Mouse (Mus musculus): ENCODE data around the gene Gpr137c.

DNA sequence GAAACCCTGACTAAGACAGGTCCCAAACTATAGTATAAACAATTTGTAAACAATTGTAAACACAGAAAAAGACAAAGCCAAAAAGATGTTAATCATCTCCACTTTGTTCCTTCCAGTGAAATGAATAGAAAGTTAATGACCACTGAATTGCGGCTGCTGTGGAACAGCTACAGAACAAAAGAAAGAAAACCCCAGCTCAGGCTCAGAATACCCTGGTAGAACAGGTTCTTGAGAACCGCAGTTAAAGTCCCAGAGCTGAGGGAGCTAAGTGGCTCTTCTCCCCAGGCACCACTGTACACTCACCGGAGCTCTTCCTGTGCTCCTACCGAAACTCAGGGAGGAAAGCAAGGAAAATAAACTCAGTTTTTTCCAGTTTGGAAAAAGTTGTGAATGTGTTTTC lies 8.8 kb upstream of the Gpr137c start:
- TF ChIP-seq CHD1 (IDR thresholded peaks at IDR 0.05; ENCODE audit: low read depth, low read length) (no peak), CHD2 (IDR thresholded peaks at IDR 0.05; ENCODE audit: low read length) (no peak), KAT2A (IDR thresholded peaks at IDR 0.05; ENCODE audit: insufficient replicate concordance, low read length) (no peak), MXI1 (IDR thresholded peaks at IDR 0.05; ENCODE audit: low read depth, low read length) (no peak), EP300 (IDR thresholded peaks at IDR 0.05; ENCODE audit: low read length) (no peak), SMC3 (IDR thresholded peaks at IDR 0.05; ENCODE audit: low read depth, low read length) (no peak), E2F4 (IDR thresholded peaks at IDR 0.05; ENCODE audit: insufficient replicate concordance, low read depth, low read length) (no peak), MAFK (IDR thresholded peaks at IDR 0.05; ENCODE audit: insufficient replicate concordance, low read length) (no peak), CTCF (conservative IDR thresholded peaks at IDR 0.05 in 1 of 2, IDR thresholded peaks at IDR 0.05 in 1 of 2; ENCODE audit: low read depth in 2 of 2, low read length in 2 of 2) (no peak)
